Mouse (Mus musculus) CD4-positive, CD25-positive, alpha-beta regulatory T cell, adult 4 months (primary cell): ENCODE data around the gene Clk4. TPM values are rescaled to one million over a fixed set of nuclear protein-coding genes. Genes with fewer than 3 reads are reported as not detected.

Experiments used
- ATAC-seq: one replicate; pipeline ENCODE4 v1.8.0; 2017
- polyA plus RNA-seq, 2 experiments: library from polyadenylated mRNA; unstranded; fragments of 100-300 nt; shearing (Covaris generic); gene quantifications; one replicate each; pipeline ENCODE4 v1.2.1; 2017

Gene Clk4
- 100 to 1,000 TPM; 220 to 233 TPM for polyA plus RNA-seq

DNA sequence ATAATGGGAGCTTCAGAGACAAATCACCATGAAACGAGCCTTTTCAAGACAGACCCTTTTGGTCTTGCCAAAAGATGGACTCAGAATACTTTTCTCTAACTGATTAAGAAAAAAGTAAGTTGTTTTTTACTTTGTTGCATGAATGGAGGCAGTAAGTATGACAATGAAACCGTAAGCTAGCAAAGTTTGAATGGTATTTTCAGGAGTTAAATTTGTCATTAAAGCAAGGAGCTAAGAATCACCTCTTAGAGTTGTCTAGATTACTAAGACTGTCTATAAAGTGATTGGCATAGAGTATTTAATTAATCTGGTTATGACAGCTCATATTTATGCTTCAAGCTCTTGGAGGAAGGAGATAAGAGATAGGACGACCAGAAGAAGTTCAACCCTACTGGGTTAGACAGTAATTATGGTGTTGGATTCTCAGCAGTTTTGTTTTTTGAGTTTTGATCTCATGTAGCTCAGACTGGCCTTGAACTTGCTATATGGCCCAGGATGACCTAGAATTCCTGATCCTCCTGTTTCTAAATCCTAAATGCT, at the start of gene Clk4:
Gene Clk4, plus strand, starts transcription at position 51 of the 540 bp plus-strand sequence.
- no peak for ATAC-seq

GRCm38 (mm10) chr11:51214021-51214420, 47.5 kb upstream of the Clk4 start:
- no peak for ATAC-seq

- ATAC-seq, result no peak
These were observed 42.0 kb upstream of the Clk4 start for GRCm38 (mm10) chr11:51219396-51219980.

- no peak for ATAC-seq
These were observed 41.2 kb upstream of the Clk4 start, which contains the start of gene Gm12569 for GRCm38 (mm10) chr11:51220308-51220707. Gene Gm12569, plus strand, starts transcription at chr11:51220473.

DNA sequence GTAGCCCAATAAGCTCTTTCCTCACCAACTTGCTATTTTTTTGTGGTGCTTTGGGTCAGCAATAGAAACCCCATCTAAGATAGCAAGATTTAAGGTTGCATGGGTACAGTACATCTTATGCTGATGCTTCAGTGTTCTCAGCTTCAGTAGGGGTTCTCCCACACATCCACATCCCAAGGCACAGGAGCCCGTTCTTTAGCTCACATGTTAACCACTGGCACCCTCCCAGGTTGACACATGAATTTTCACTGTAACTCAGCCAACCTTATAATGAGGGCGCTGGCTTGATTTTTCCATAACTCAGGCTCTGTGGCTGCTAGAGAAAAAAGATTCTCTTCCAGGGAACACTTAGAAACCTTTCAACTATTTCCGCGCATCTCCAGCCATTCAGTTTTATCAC, 34.4 kb upstream of the Clk4 start:
- no peak for ATAC-seq

DNA sequence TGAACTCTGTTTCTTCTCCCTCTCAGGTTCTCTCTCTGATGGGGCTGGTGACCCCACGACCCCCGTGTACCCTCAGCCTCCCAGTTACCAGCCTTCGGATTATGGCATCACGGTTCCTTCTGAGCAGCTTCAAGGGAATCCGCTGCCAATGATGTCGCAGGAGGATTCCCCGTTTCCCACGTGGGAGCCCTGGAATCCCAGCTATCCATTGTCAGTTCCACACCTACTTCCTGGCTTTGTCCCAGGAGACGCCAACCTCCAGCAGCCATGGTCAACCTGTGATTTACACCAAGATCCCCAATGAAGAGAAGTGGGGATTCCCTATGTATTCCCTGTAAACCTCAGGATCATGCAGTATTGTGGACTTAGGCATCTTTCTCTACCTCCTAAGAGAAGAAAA, 26.9 kb upstream of the Clk4 start:
- ATAC-seq, result no peak

- no peak for ATAC-seq
These were observed 18.6 kb upstream of the Clk4 start for GRCm38 (mm10) chr11:51242897-51243296.

GRCm38 (mm10) chr11:51257006-51257405, 4.5 kb upstream of the Clk4 start:
- ATAC-seq, result no peak

GRCm38 (mm10) chr11:51262342-51263285, 1.1 kb downstream of the Clk4 start, which contains the start of gene BC049762:
Gene BC049762, minus strand, starts transcription at chr11:51263046.
- peak; percentile 91 for ATAC-seq

DNA sequence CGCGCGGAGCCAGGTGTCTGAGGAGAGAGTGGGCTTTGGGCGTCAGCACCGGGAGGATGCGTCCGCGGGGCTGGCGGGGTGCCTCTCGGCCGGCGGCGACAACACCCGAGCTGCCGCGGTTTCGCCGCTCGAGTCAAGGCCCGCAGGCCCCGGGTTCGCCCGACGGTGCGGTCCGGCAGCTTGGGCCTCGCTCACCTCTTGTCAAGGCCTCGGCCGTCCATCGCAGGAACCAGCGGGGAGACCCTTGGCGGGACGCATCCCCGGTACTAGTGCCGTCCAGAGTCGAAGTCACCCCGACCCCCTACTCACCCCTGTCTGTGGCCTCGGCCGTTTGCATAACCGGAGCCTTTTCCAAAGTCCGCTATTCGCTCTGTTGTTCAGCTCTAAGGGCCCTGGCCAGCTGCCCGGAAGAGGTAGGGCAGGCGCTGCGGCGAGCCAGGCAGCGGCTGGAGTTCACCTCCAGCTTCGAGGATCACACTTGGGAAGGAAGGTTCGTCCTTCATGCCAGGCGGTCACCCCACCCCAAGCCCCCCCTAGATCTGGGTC, 1.8 kb downstream of the Clk4 start:
- peak; percentile 8 for ATAC-seq

DNA sequence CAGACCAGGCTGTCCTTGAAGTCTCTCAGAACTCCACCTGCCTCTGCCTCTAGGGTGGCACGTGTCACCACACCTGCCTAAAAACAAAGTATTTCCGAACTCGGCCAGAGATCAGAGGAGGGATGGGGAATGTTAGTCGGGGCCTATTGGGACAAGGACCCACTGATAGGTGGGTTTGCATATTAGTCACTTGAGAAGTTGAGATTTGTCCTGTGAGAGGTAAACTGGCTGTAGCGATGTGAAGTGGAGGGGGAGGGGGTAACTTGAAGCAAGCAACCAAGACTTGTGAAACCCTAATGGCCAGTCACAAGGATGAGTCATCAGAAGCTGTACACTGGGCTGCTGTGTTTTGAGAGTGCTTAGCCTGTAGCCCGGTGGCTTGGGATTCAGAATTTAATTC, 2.8 kb downstream of the Clk4 start:
- ATAC-seq, result no peak

DNA sequence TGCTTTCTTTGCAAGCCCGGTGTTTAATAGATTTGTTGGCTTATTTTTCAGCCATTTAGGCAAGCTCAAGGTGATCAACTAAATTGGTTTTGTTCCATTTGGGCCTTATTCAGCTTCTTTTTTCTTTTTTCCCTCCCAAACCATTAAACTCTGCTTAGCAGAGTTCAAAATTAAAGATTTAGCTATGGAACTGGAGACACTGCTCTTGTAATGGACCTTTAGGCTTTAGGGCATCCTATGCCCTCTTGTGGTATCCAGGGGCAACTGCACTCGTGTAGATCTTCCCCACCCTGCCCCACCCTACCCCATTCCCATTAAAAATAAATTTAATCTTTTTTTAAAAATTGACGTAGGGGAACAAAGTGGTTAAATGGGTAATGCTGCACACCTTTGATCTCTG, 3.8 kb downstream of the Clk4 start:
- no peak for ATAC-seq

DNA sequence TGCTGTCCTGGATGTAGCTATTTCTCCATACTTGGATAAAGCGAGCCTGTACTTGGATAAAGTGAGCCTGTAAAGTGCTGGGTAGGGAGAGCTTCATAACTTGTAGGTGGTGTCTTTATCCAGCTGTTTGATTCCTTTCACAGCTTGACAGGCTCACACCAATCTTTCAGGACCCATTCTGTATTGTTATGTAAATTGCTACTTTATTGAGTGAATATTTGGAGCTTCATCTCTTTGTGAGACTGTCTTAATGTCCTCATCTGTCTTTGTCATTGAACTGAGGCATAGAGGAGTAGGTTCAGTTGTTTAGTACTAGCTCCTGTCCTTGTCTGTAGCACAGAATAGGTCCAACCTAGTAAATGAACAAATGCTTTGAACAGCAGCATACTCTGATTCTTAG, 12.9 kb downstream of the Clk4 start:
- ATAC-seq, result no peak

DNA sequence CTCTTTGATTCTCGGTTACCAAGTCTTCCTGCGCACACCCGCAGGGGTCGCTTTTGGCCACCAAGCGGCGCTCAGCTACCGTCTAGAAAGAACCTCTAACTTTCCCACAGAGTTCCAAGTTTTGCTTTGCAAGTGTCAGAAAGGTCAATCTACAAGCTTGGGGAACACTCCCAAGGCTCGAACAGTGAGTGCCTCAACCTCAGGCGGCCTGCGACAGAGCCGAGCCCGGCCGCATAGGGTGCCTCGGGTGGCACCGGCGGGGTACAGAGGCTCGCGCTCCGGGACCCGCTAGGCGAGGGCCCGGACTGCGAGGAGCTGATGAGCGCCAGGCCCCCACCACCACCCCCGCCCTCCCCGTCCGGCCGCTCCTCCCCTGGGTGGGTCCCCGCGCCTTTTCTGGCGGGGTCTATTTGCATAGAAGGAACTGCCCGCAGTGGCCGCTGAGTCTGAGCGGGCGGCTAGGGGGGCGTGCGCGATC, 28.1 kb downstream of the Clk4 start, which contains the start of gene Col23a1:
Gene Col23a1, plus strand, starts transcription at position 357 of the 478 bp plus-strand sequence.
- no peak for ATAC-seq

DNA sequence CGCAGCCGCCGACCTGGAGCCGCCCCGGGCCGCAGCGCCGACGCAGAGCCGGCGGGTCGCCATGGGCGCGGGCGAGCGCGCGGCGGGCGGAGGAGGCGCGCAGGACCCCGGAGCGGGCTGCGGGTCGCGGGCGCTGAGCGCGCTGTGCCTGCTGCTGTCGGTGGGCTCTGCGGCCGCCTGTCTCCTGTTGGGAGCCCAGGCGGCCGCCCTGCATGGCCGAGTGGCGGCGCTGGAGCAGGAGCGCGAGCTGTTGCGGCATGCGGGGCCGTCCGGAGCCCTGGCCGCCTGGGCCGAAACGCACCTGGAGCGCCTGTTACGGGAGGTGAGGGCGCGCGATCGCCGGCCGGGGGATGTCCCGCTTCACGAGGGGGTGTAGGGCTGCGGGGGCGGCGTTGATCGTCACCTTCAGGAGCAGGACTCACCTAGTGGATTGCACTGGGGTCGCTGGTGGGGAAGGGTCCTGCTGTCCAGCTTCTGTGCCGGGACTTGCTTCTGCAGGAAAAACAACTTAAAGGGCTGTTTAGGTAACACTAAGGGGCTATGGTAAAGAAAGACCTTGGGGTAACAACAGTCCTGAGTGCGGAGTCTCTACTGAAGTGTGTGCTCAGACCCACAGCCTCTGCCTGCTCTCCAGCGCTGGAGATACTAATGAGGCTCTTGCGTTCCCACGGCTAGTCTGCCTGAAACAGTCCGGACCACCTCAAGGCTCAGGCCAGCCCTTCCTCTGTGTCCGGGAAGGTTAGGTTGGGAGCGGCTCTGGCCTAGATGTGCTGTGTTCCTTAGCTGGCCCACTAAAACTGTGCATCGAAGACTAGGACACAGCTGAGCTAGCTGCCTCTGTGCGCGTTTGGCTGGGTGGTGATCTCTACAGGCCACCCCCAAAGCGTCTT, 28.8 kb downstream of the Clk4 start:
- ATAC-seq, result no peak

DNA sequence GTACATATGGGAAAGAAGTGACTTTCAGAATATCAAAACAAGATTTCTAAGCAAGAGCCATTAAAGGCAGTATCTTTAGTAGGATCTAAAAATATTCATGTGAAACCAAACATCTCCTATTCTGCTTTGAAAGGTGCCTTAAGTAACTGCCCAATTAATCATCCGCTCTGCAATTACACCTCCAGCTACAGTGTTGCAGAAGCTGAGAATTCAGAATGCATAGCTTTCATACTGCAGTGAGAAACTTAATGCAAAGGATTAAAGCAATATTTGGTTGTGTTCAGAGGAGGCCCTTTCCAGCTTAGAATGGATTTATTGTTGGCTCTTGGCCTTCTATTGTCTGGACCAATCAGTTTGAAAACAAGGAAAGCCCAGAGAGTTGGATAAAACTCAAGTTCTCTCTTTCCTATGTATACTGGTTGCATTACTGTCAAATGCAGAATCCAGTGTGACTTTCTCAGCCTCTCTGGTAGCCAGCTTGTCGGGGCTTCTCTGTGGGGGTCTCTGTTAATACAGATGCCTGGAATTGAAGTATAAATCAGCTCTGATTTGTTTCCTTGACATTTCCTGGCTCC, 32.5 kb downstream of the Clk4 start:
- ATAC-seq, result no peak

DNA sequence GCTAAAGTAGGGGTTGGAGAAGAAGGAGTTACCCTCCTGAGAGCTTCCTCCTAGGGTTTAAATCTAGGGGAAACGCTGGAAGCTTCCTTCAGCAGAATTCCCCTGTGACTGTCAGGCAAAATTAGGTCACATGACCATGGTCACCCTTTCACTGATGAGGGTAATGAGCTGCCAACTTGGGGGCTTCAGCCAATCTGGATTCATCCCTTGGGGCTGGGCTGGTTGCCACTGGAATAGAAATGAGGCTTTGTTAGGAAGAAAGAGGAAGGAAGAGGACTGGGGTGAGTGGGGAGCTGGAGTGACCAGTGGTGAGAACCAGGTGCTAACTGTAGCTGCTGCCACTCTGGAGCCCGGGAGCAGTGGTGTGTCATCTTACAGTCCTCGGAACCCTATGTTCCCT, 34.2 kb downstream of the Clk4 start:
- no peak for ATAC-seq

GRCm38 (mm10) chr11:51298691-51299090, 37.2 kb downstream of the Clk4 start:
- no peak for ATAC-seq

- ATAC-seq, result no peak
These were observed 40.9 kb downstream of the Clk4 start for GRCm38 (mm10) chr11:51302396-51302795.

DNA sequence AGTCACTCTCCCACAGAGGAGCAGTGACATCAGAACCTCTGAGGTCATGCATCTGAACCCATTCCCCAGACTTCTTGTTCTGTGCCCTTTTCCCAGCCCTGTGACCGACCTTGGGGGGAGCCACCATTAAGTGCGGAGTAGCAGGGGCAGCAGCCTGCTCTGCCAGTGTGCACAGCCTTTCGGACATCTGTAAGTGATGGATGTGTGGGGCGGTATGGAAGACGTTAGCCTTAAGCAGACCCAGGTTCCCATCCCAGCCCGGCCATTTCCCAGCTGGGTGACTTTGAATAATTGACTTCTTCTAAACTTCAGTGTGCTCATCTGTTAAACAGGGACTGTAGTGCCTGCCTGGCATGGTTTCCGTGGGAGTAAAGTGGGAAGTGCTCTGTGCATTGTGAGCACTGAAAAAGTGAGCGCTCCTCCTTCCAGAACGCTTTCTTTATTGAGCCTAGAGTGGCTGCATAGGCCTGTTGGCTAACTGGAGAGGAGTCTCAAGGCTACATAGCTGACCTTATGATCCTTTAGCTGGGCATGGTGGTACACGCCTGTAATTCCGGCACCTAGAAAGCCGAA, 42.5 kb downstream of the Clk4 start:
- ATAC-seq, result no peak

- no peak for ATAC-seq
These were observed 46.8 kb downstream of the Clk4 start for GRCm38 (mm10) chr11:51308306-51308705.
